Mouse (Mus musculus): ENCODE results near the gene Picalm.

Picalm gene

GRCm38 (mm10) chr7:90129732-90130392 is at the start of gene Picalm:
TSS of gene Picalm (plus strand) at chr7:90130213.
- DNase-seq (ENCODE audit: low spot score in 2 of 2) = peak; percentile 95 to 97

- DNase-seq (ENCODE audit: low spot score in 2 of 2) = no peak
Measured at GRCm38 (mm10) chr7:90083799-90084198, 46.2 kb upstream of the Picalm start.

DNA sequence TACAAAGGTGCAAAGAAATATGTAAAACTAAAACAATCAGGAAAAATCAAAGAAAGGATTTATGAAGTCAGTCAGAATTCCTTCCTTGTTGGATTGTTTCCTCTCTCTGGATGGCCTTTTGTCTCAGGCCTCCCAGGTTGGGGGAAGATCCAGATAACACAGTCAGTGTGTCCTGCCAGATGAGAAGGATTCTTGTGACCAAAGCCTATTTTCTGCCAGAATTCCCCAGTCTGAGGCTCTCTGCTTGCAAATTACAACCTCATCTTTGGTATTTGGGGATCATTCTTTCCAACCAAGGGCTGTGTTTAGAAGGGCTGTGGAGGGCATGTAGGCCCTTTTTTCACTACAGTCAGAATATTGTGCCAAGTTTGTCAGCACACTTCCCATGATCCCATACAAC is 45.5 kb upstream of the Picalm start:
- DNase-seq (ENCODE audit: low spot score in 2 of 2) = no peak

DNA sequence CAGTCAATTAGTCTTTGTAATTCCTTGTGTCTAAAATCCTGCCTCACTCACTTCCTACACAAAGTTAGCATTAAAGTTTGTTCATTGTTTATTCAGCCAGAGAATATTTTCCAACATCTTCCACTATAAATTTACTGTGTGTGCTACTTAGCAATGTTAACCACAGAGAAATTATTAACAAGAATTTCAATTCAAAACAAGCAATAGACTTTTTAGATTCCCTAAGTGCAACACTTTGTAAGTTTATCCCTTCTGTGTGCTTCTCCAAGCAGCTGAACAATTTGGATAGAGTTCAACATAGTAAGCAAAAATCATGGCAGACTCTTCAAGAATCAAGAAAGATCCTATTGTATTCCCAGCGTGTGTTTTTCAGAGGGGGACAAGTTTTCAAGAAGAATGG is 44.3 kb upstream of the Picalm start:
- DNase-seq (ENCODE audit: low spot score in 2 of 2) = no peak

- no peak for DNase-seq (ENCODE audit: low spot score in 2 of 2)
Measured at GRCm38 (mm10) chr7:90086821-90087220, 43.2 kb upstream of the Picalm start.

GRCm38 (mm10) chr7:90090996-90091395 is 39.0 kb upstream of the Picalm start:
- no peak for DNase-seq (ENCODE audit: low spot score in 2 of 2)

GRCm38 (mm10) chr7:90091756-90092155 is 38.3 kb upstream of the Picalm start:
- no peak for DNase-seq (ENCODE audit: low spot score in 2 of 2)

GRCm38 (mm10) chr7:90092452-90093450 is 37.3 kb upstream of the Picalm start:
- DNase-seq (ENCODE audit: low spot score in 2 of 2) = no peak

- no peak for DNase-seq (ENCODE audit: low spot score in 2 of 2)
Measured at GRCm38 (mm10) chr7:90095097-90095496, 34.9 kb upstream of the Picalm start.

DNA sequence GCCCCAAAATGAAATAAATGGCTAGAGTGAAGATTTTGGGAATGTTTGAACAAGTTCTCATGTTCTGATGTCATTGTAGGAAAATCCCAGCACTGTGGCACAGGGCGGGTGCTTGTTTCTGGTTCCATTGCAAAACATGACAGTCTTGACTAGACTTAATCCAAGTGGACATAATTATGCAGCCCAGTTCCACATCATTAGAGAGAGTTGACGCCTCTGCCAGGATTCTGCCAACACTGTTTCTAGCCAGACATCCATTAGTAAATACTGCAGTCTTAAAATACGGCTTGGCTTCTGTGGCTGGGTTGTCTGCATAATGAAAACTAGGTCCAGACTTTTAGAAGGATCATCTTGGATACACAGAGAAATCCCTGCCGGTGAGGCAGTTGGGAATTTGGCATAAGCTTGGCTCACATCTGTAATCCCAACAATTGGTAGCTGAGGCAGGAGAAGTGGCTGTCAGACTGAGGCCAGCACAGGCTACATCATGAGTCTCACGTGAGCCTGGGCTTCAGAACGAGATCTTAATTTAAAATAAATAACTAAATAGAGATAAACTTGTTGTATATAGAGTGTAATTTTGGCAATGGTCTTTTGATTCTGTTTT is 34.1 kb upstream of the Picalm start:
- DNase-seq (ENCODE audit: low spot score in 2 of 2) = peak in 1 of 2 experiments; percentile 10

DNA sequence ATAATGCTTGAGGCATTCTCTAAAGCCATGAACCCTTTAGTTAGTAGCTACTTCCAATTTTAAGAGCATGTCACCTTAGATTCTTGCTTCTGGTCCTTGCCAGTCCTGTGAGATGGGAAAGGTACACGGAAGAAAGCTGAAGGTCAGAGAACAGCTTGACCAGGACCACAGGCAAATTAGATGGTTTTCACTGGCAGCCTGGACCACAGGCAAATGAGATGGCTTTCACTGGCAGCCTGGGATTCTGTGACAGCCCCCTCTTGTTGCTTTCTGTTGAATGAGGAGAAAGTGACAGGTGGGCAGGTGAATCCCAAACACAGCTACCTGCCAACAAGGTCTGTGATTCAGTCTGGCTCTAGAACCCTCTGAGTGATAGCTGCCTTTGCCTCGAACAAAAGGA is 33.4 kb upstream of the Picalm start:
- DNase-seq (ENCODE audit: low spot score in 2 of 2) = no peak

DNA sequence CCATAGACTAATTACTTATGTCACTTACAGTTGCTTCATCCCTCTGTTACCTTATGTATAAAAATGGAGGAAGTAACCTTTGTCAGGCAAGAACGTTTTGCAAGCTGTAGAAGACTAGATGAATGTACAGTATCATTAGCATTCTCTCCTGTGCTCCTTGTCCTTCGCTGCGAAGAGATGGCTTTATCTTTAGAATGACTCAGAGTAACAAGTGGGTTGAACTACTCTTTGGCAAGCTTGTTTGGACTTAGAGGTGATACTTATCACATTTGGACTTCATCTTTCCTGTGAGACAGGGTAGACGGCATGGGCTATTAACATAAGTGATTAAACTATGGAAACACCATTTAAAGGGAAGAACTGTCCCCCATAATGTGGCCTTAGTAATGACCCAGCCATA is 31.8 kb upstream of the Picalm start:
- no peak for DNase-seq (ENCODE audit: low spot score in 2 of 2)

GRCm38 (mm10) chr7:90099248-90099647 is 30.8 kb upstream of the Picalm start:
- no peak for DNase-seq (ENCODE audit: low spot score in 2 of 2)

DNA sequence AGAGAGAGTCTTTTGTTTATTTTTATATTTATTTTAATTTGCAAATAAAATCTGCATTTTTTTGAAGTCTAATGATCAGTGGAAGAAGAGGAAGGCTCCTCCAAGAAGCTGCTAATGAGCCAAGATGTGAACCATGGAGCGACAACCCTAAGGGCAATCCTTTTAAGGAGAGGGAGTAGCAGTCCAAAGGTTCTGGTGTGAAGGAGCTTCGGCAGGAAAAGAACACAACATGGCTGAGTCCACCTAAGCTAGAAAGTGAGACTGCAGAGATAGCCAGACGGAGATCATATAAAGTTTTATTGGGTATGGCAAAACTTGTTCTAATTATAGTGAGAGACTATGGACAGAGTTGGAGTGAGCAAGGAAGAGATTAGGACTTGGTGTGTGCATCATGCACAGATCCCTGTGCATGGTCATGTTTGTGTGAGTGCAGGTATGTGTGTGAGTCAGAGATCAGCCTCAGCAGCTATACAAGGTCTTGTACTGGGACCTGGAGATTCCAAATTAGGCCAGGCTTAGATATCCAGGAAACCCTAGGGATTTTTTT is 29.3 kb upstream of the Picalm start:
- DNase-seq (ENCODE audit: low spot score in 2 of 2) = no peak

DNA sequence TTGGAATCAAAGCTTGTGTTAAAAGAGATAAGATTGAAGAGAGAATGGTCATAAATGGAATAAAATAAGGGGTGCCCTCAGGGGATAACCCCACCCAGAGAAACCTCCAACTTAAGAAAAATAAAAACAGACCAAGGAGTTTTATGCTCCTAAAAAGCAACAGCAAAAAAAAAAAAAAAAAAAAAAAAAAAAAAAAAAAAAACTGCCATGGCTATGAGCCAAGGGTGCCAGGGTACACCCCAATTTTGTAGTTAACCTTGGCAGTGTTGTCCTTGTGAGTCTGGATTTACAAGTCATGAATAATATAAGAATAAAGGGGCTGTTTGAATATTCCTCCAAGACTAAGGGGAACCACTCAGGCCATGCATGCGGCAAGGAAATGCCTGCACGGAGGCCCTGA is 13.9 kb upstream of the Picalm start:
- DNase-seq (ENCODE audit: low spot score in 2 of 2) = no peak

- DNase-seq (ENCODE audit: low spot score in 2 of 2) = no peak
Measured at GRCm38 (mm10) chr7:90120106-90120505, 9.9 kb upstream of the Picalm start.

DNA sequence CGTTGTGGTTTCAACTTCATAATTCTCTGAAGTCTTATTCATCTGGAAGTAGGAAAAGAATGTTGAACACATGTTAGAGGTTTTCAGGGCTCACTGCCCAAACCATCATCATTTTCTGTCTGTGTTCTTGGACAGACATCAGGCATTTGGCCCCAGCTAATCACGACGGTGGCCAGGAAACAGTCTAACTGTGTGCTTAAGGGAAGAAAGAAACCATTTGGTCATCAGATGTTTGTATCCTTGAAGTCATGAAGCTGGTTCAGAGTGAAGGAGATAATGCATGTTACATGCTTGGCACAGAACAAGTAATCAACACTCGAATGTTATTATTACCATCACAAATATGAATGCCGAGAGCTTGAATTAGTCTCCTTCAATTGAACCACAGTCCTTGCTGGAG is 5.0 kb upstream of the Picalm start:
- DNase-seq (ENCODE audit: low spot score in 2 of 2) = no peak

- DNase-seq (ENCODE audit: low spot score in 2 of 2) = no peak
Measured at GRCm38 (mm10) chr7:90128631-90129200, 1.3 kb upstream of the Picalm start.

- DNase-seq (ENCODE audit: low spot score in 2 of 2) = peak in 1 of 2 experiments; percentile 28
Measured at GRCm38 (mm10) chr7:90129271-90129731, 712 bp upstream of the Picalm start.

GRCm38 (mm10) chr7:90130501-90131375 is 725 bp downstream of the Picalm start:
- DNase-seq (ENCODE audit: low spot score in 2 of 2) = peak; percentile 34 to 37

- DNase-seq (ENCODE audit: low spot score in 2 of 2) = no peak
Measured at GRCm38 (mm10) chr7:90131376-90131651, 1.3 kb downstream of the Picalm start.

All from frontal cortex, postnatal 10 days (tissue).